Mouse (Mus musculus) C2C12 (cell line): Measurements from ENCODE around the gene Serp2.

ENCODE experiments used
- CEBPB ChIP-seq: IDR thresholded peaks from one replicate; pipeline ENCODE4 v1.6.1; 2011; ENCODE audit warnings: low read depth, mild to moderate bottlenecking, control low read depth, moderate library complexity
- CTCF ChIP-seq: IDR thresholded peaks from one replicate; pipeline ENCODE4 v1.5.1; 2011; ENCODE audit not compliant: control insufficient read depth, insufficient read depth, insufficient read length
- FOSL1 ChIP-seq: IDR thresholded peaks from one replicate; pipeline ENCODE4 v1.8.0; 2011; ENCODE audit warnings: mild to moderate bottlenecking, low read length; ENCODE audit not compliant: poor library complexity, insufficient read depth, severe bottlenecking
- MAX ChIP-seq: IDR thresholded peaks from one replicate; pipeline ENCODE4 v1.6.1; 2011; ENCODE audit warnings: mild to moderate bottlenecking, control low read depth
- MYOD1 ChIP-seq: IDR thresholded peaks from one replicate; pipeline ENCODE4 v1.6.1; 2011; ENCODE audit warnings: low read depth; ENCODE audit not compliant: control insufficient read depth, insufficient read length

DNA sequence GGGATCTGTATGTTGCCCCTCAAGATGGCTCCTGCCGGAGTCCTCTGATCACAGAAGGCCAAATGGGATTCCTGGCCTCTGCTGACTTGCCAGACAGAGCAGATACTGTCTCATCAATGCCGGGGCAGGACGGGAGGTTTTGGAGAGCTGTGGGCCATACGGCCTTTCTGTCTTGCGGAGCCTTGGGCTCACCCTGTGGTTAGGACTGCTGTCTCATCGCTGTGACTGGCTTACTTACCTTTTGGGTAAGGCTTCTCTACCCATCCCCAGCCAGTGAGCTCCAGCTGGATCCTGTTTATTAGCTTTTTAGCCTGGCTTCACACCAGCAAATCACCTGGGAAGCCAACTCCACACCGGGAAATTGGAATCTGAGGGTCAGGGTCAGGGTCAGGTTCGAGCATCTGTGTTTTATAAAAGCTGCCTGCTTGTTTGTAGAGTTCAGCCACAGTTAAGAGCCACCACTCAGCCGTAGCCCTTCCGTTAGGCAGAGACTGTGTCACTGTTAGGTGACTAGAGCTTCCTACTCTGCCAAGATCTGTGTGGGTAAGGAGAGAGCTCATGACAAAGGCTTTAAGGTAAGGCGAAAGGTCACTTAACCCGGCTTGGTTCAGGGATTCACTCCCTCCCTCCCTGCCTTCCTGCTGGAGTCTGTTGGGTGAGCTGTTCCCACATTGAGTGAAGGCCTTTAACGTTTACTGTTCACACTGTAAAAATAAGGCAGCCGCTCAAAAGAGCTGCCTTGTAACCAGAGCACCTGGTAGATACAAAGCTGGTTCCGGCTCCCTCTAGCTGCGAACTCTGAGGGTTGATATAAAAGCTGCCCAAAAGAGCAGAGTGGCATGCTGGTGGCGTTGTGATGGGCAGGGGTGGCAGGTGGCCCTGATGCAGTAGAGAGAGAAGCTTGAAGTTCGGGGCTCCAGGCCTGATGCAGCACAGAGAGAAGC is 68.3 kb downstream of the Serp2 start:
- TF ChIP-seq CTCF (no peak), MAX (no peak), MYOD1 (no peak), FOSL1 (no peak), CEBPB (no peak)
